Mouse (Mus musculus) olfactory bulb, adult 2 months (tissue): ENCODE measurements around the gene Kif17.

Source experiments
- CTCF ChIP-seq: fragments of 200-500 bp; IDR thresholded peaks from 2 replicates; pipeline ENCODE4 v1.5.1; 2012; ENCODE audit warnings: low read depth, mild to moderate bottlenecking, low read length, moderate library complexity; ENCODE audit not compliant: insufficient read depth
- POLR2A ChIP-seq: fragments of 200-500 bp; IDR thresholded peaks from 2 replicates; pipeline ENCODE4 v1.6.1; 2012; ENCODE audit warnings: mild to moderate bottlenecking, low read depth, low read length, moderate library complexity; ENCODE audit not compliant: insufficient read depth

GRCm38 (mm10) chr4:138222396-138222795, 27.8 kb upstream of the Kif17 start:
- TF ChIP-seq POLR2A: no peak
- TF ChIP-seq CTCF: no peak
